Mouse (Mus musculus): Measurements from ENCODE around the gene Ms4a4c. TPM values are rescaled to one million over a fixed set of nuclear protein-coding genes. Genes with fewer than 3 reads are reported as not detected.
"Not testable (repeated sequence)": the region's sequence is repeated elsewhere in the genome, so short reads cannot be mapped to it uniquely, and the experiment has no call there.

Ms4a4c gene
- polyA plus RNA-seq (2017; shearing (Covaris generic)): 10 to 100 TPM; 51.6 to 56.7 TPM

GRCm38 (mm10) chr19:11404527-11404926 is at the start of gene Ms4a4c:
Gene Ms4a4c, plus strand, starts transcription at chr19:11404770.
- ATAC-seq: no peak

GRCm38 (mm10) chr19:11355730-11356129 is 48.8 kb upstream of the Ms4a4c start:
- ATAC-seq: peak; percentile 82

GRCm38 (mm10) chr19:11360106-11360505 is 44.5 kb upstream of the Ms4a4c start:
- ATAC-seq: no peak

- ATAC-seq: peak; percentile 75
Observed at GRCm38 (mm10) chr19:11362002-11362401, 42.6 kb upstream of the Ms4a4c start.

GRCm38 (mm10) chr19:11368310-11368709 is 36.3 kb upstream of the Ms4a4c start:
- no peak for ATAC-seq

- ATAC-seq: no peak
Observed at GRCm38 (mm10) chr19:11371181-11371580, 33.4 kb upstream of the Ms4a4c start.

GRCm38 (mm10) chr19:11375273-11375672 is 29.3 kb upstream of the Ms4a4c start, which contains the start of gene Ms4a4a:
Gene Ms4a4a, plus strand, starts transcription at chr19:11375523.
- ATAC-seq: no peak

GRCm38 (mm10) chr19:11376399-11376798 is 28.2 kb upstream of the Ms4a4c start:
- no peak for ATAC-seq

GRCm38 (mm10) chr19:11387109-11387508 is 17.5 kb upstream of the Ms4a4c start:
- ATAC-seq: peak; percentile 52

- no peak for ATAC-seq
Observed at GRCm38 (mm10) chr19:11387685-11388084, 16.9 kb upstream of the Ms4a4c start.

- ATAC-seq: no peak
Observed at GRCm38 (mm10) chr19:11388949-11389348, 15.6 kb upstream of the Ms4a4c start.

- no peak for ATAC-seq
Observed at GRCm38 (mm10) chr19:11395769-11396168, 8.8 kb upstream of the Ms4a4c start.

GRCm38 (mm10) chr19:11407428-11407827 is 2.9 kb downstream of the Ms4a4c start:
- ATAC-seq: peak; percentile 56

- ATAC-seq: no peak
Observed at GRCm38 (mm10) chr19:11408591-11408990, 4.0 kb downstream of the Ms4a4c start.

GRCm38 (mm10) chr19:11411640-11412039 is 7.1 kb downstream of the Ms4a4c start:
- peak; percentile 56 for ATAC-seq

GRCm38 (mm10) chr19:11414084-11414483 is 9.5 kb downstream of the Ms4a4c start:
- ATAC-seq: peak; percentile 41

GRCm38 (mm10) chr19:11415581-11415980 is 11.0 kb downstream of the Ms4a4c start:
- no peak for ATAC-seq

- ATAC-seq: peak; percentile 73
Observed at GRCm38 (mm10) chr19:11418865-11419264, 14.3 kb downstream of the Ms4a4c start.

- ATAC-seq: not testable (repeated sequence)
Observed at GRCm38 (mm10) chr19:11431209-11431608, 26.6 kb downstream of the Ms4a4c start.

- no peak for ATAC-seq
Observed at GRCm38 (mm10) chr19:11435058-11435834, 30.7 kb downstream of the Ms4a4c start.

- ATAC-seq: peak; percentile 51
Observed at GRCm38 (mm10) chr19:11443338-11443737, 38.8 kb downstream of the Ms4a4c start, which contains the start of gene Ms4a4b. Gene Ms4a4b, plus strand, starts transcription at chr19:11443553.

GRCm38 (mm10) chr19:11443964-11444363 is 39.4 kb downstream of the Ms4a4c start:
- ATAC-seq: no peak

GRCm38 (mm10) chr19:11447238-11447637 is 42.7 kb downstream of the Ms4a4c start:
- ATAC-seq: peak; percentile 32

- peak; percentile 61 for ATAC-seq
Observed at GRCm38 (mm10) chr19:11459041-11459440, 54.5 kb downstream of the Ms4a4c start.
